Mouse (Mus musculus): ENCODE measurements around the gene Park7. TPM values are rescaled to one million over a fixed set of nuclear protein-coding genes. Genes with fewer than 3 reads are reported as not detected.

Gene Park7
- total and polyA plus RNA-seq, 2 experiments from 2014 or later: 180 to 427 TPM

DNA sequence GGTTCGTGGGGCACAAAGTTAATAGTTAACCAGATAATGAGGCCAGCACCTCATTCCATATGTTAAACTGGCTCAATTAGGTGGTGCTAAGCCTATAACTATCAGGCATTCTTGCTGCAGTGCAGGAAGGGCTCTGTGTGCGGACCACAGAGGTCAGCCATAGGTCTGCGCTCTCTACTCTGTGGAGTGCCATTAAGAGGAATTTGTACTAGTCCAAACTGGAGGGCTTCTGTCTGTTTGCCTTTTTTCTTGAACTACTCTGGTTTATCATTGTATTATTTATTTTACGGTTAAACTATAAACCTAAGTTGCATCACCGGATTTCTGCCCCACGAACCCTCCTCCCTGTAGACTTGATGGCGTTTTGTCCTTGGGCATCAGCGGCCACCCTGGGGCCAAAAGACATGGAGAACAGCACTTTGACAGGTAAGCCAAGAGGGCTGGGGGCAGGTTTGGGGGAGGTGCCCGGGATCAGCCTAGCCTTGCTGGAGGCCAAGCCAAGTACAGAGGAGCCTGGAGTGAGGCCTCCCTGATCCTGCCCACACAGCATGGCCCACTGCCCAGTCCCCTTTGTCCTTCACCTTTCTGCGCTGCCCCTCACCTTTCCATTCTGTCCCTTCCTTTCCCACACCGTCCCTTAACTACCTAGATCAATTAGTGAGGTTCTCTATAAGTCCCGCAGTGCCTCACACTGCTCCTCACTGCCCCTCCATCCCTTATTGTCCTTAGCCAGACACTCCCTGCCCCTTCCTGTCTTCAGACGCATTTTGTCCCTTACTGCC lies 60.4 kb downstream of the Park7 start, which contains the start of gene Errfi1:
Gene Errfi1 (plus strand): TSS at position 240 of the 782 bp plus-strand sequence.
- Histone ChIP-seq H3K4me3 (ENCODE audit: low read depth, low read length) (peak within 1 kb of the TSS; percentile 84), H3K9ac (replicated peaks; ENCODE audit: low read length, poor library complexity, severe bottlenecking) (peak within 1 kb of the TSS; percentile 26), H3K27me3 (ENCODE audit: insufficient read depth, low read length) (no peaks in the 10 kb centered on the region), H3K4me1 (ENCODE audit: insufficient read depth, low read length) (0 out of 2 replicates have a peak, but pooled peaks cover 4% of the 10 kb centered on the region), H3K9me3 (ENCODE audit: low read length) (no peaks in the 10 kb centered on the region), H3K36me3 (ENCODE audit: insufficient read depth, low read length) (no peaks in the 10 kb centered on the region), H3K27ac (ENCODE audit: low read depth, low read length) (peak within 1 kb of the TSS; percentile 47; the same call in 1 of the 2 replicates), H3K4me2 (ENCODE audit: low read depth, low read length, poor library complexity, severe bottlenecking) (peak within 1 kb of the TSS; percentile 53)
- no peak for ATAC-seq (ENCODE audit: low FRiP score)
- WGBS: 64% methylated on average over 13 of the region's 13 CpGs
- no peak for TF ChIP-seq CTCF (IDR thresholded peaks at IDR 0.05)
- no peak for DNase-seq (ENCODE audit: low spot score)

DNA sequence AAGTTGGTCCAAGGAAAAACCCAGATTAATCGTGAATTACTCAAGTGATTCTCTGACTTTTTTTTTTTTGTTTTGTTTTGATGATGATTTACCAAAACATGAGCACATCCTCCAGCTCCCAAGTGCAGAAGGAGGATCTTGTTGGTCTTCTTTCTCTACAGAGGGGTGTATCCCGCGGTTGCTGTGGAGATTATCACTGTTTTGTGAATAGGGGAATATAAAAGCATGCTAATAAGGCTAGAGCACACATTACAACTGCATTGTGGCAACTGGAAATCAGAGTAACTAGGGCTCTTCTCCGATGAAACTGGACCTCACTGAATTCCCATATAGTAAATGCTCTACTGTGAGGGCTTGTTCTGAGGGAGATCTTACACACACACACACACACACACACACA lies 61.8 kb downstream of the Park7 start:
- WGBS: 63% methylated on average over 4 of the region's 4 CpGs
- H3K9me3 ChIP-seq (ENCODE audit: low read length): no peaks in the 10 kb centered on the region
- no peak for ATAC-seq (ENCODE audit: low FRiP score)
- DNase-seq (ENCODE audit: low spot score): no peak
- H3K4me2 ChIP-seq (ENCODE audit: low read depth, low read length, poor library complexity, severe bottlenecking): no peak overlapping the region
- H3K4me1 ChIP-seq (ENCODE audit: insufficient read depth, low read length): 0 out of 2 replicates have a peak, but pooled peaks cover 4% of the 10 kb centered on the region
- H3K36me3 ChIP-seq (ENCODE audit: insufficient read depth, low read length): no peaks in the 10 kb centered on the region
- no peaks in the 10 kb centered on the region for H3K27me3 ChIP-seq (ENCODE audit: insufficient read depth, low read length)
- H3K4me3 ChIP-seq (ENCODE audit: low read depth, low read length): no peak overlapping the region
- no peak overlapping the region for H3K9ac ChIP-seq (replicated peaks; ENCODE audit: low read length, poor library complexity, severe bottlenecking)
- no peak overlapping the region for H3K27ac ChIP-seq (ENCODE audit: low read depth, low read length)
- no peak for TF ChIP-seq CTCF (IDR thresholded peaks at IDR 0.05)

DNA sequence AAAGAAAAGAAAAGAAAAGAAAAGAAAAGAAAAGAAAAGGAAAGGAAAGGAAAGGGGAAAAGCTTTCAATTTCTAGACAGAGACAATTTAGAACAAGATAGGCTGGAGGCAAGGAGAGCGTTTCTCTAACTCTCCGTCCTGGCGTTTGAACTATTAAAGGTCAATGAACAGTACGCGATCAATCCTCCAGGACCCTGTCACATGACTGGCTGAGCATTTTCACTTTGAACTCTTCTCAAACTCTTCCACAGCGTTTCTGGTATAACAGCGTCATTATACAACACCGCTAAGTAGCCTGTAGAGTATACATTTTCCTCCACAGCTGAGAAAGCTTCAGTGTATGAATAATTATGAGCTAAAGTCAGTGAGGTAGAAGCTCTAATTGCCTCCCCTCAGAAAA lies 62.2 kb downstream of the Park7 start:
- Histone ChIP-seq H3K4me3 (ENCODE audit: low read depth, low read length) (no peak overlapping the region), H3K36me3 (ENCODE audit: insufficient read depth, low read length) (no peaks in the 10 kb centered on the region), H3K4me1 (ENCODE audit: insufficient read depth, low read length) (0 out of 2 replicates have a peak, but pooled peaks cover 3% of the 10 kb centered on the region), H3K4me2 (ENCODE audit: low read depth, low read length, poor library complexity, severe bottlenecking) (no peak overlapping the region), H3K9ac (replicated peaks; ENCODE audit: low read length, poor library complexity, severe bottlenecking) (no peak overlapping the region), H3K27ac (ENCODE audit: low read depth, low read length) (no peak overlapping the region), H3K27me3 (ENCODE audit: insufficient read depth, low read length) (no peaks in the 10 kb centered on the region), H3K9me3 (ENCODE audit: low read length) (no peaks in the 10 kb centered on the region)
- TF ChIP-seq CTCF (IDR thresholded peaks at IDR 0.05): no peak
- no peak for DNase-seq (ENCODE audit: low spot score)
- ATAC-seq (ENCODE audit: low FRiP score): no peak
- 60% methylated on average over 8 of the region's 8 CpGs for WGBS

DNA sequence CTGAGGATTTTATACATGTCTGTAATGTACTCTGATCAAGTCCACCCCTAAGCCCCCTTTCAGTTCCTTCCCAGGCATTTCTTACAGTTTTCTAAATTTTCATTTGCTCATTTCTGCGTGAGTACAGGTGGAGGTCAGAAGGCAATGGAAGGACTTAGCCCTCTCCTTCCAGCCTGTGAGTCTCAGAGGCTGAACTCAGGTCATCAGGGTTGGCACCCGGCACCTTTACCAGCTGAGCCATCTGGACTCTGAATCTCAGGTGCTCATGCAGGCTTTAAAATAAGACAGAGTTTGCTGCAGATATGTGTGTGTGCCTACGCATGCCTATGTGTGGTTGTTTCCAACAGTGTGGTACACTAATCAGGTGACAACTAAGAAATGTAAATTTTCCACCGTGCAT lies 63.3 kb downstream of the Park7 start:
- Histone ChIP-seq H3K4me3 (ENCODE audit: low read depth, low read length) (no peak overlapping the region), H3K4me1 (ENCODE audit: insufficient read depth, low read length) (no peaks in the 10 kb centered on the region), H3K27me3 (ENCODE audit: insufficient read depth, low read length) (no peaks in the 10 kb centered on the region), H3K9me3 (ENCODE audit: low read length) (no peaks in the 10 kb centered on the region), H3K36me3 (ENCODE audit: insufficient read depth, low read length) (no peaks in the 10 kb centered on the region), H3K9ac (replicated peaks; ENCODE audit: low read length, poor library complexity, severe bottlenecking) (no peak overlapping the region), H3K27ac (ENCODE audit: low read depth, low read length) (no peak overlapping the region), H3K4me2 (ENCODE audit: low read depth, low read length, poor library complexity, severe bottlenecking) (no peak overlapping the region)
- DNase-seq (ENCODE audit: low spot score): no peak
- WGBS: 92% methylated on average over 4 of the region's 4 CpGs
- ATAC-seq (ENCODE audit: low FRiP score): no peak
- TF ChIP-seq CTCF (IDR thresholded peaks at IDR 0.05): no peak

DNA sequence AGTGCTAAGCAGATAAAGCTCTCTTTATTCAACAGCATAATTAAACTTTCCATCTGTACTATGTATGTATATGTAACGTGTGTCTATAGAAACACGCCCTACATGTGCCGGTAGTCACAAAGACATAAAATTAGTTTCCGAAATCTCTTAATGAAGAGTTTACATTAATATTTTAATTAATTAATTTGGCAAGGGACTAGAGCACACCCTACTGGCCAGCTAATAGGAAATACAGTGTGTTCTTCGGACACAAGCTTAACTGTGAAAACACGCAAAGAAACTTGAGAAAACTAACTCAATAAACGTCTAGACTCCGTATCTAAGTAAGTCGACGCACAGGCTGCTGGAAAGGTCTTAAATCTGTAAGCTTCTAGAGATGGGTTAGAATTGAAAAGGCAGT lies 64.3 kb downstream of the Park7 start:
- Histone ChIP-seq H3K27me3 (ENCODE audit: insufficient read depth, low read length) (no peaks in the 10 kb centered on the region), H3K27ac (ENCODE audit: low read depth, low read length) (no peak overlapping the region), H3K9me3 (ENCODE audit: low read length) (no peaks in the 10 kb centered on the region), H3K4me3 (ENCODE audit: low read depth, low read length) (no peak overlapping the region), H3K4me2 (ENCODE audit: low read depth, low read length, poor library complexity, severe bottlenecking) (no peak overlapping the region), H3K4me1 (ENCODE audit: insufficient read depth, low read length) (no peaks in the 10 kb centered on the region), H3K9ac (replicated peaks; ENCODE audit: low read length, poor library complexity, severe bottlenecking) (no peak overlapping the region), H3K36me3 (ENCODE audit: insufficient read depth, low read length) (no peaks in the 10 kb centered on the region)
- DNase-seq (ENCODE audit: low spot score) (peak; percentile 72), ATAC-seq (ENCODE audit: low FRiP score) (no peak)
- peak; percentile 74 for TF ChIP-seq CTCF (IDR thresholded peaks at IDR 0.05)
- 60% methylated on average over 10 of the region's 10 CpGs for WGBS

Other genes starting within 250 kb of the Park7 start
- gene Errfi1, start 60.5 kb downstream of the Park7 start, total RNA-seq (2014; rRNA removed): 33.0 and 33.9 TPM in 2 replicates
- gene Errfi1, start 60.5 kb downstream of the Park7 start, polyA plus RNA-seq (2015; fragmentation: Nextera tagmentation; extraction: Ambion mirVana): 20.3 and 21.0 TPM in 2 replicates
- gene Tnfrsf9, start 125 bp upstream of the Park7 start, total RNA-seq (2014; rRNA removed): not detected in 2 replicates
- gene Tnfrsf9, start 125 bp upstream of the Park7 start, polyA plus RNA-seq (2015; fragmentation: Nextera tagmentation; extraction: Ambion mirVana): 0.25 and 0.29 TPM in 2 replicates
- not detected in 2 replicates for gene Uts2, start 82.7 kb upstream of the Park7 start, total RNA-seq (2014; rRNA removed)
- gene Uts2, start 82.7 kb upstream of the Park7 start, polyA plus RNA-seq (2015; fragmentation: Nextera tagmentation; extraction: Ambion mirVana): not detected in 2 replicates
- 4.3 and 6.5 TPM in 2 replicates for gene Per3, start 130.2 kb upstream of the Park7 start, total RNA-seq (2014; rRNA removed)
- 4.0 and 4.5 TPM in 2 replicates for gene Per3, start 130.2 kb upstream of the Park7 start, polyA plus RNA-seq (2015; fragmentation: Nextera tagmentation; extraction: Ambion mirVana)
- gene Vamp3, start 143.5 kb upstream of the Park7 start, total RNA-seq (2014; rRNA removed): 34.6 and 43.6 TPM in 2 replicates
- gene Vamp3, start 143.5 kb upstream of the Park7 start, polyA plus RNA-seq (2015; fragmentation: Nextera tagmentation; extraction: Ambion mirVana): 42.1 and 43.5 TPM in 2 replicates
- not detected in 2 replicates for gene Gm13090, start 175.1 kb upstream of the Park7 start, total RNA-seq (2014; rRNA removed)
- not detected in 2 replicates for gene Gm13090, start 175.1 kb upstream of the Park7 start, polyA plus RNA-seq (2015; fragmentation: Nextera tagmentation; extraction: Ambion mirVana)

All from midbrain, postnatal 0 days (tissue).